Mouse (Mus musculus): ENCODE results near the gene Areg. TPM values are rescaled to one million over a fixed set of nuclear protein-coding genes. Genes with fewer than 3 reads are reported as not detected.

Areg gene
- total and polyA plus RNA-seq, 2 experiments from 2014 or later: 0.94 TPM; not detected in 1

GRCm38 (mm10) chr5:91156677-91157076 is 17.3 kb downstream of the Areg start:
- no peak overlapping the region for H3K4me3 ChIP-seq (ENCODE audit: low read length)
- WGBS: 84% methylated on average over 8 of the region's 8 CpGs
- TF ChIP-seq CTCF (IDR thresholded peaks at IDR 0.05; ENCODE audit: low read depth): no peak
- no peak overlapping the region for H3K4me2 ChIP-seq (ENCODE audit: low read depth, low read length)
- ATAC-seq (no peak), DNase-seq (ENCODE audit: low spot score) (no peak)
- no peak overlapping the region for H3K27ac ChIP-seq
- H3K9ac ChIP-seq (replicated peaks; ENCODE audit: low read length): no peak overlapping the region
- no peaks in the 10 kb centered on the region for H3K36me3 ChIP-seq (ENCODE audit: insufficient read depth, low read length)
- H3K27me3 ChIP-seq (ENCODE audit: insufficient read depth, low read length): no peaks in the 10 kb centered on the region
- no peaks in the 10 kb centered on the region for H3K4me1 ChIP-seq (ENCODE audit: insufficient read depth, low read length)
- no peaks in the 10 kb centered on the region for H3K9me3 ChIP-seq (ENCODE audit: low read length)

- H3K9ac ChIP-seq (replicated peaks; ENCODE audit: low read length): no peak overlapping the region
- DNase-seq (ENCODE audit: low spot score): no peak
- no peak overlapping the region for H3K4me3 ChIP-seq (ENCODE audit: low read length)
- 60% methylated on average over 3 of the region's 3 CpGs for WGBS
- no peaks in the 10 kb centered on the region for H3K27me3 ChIP-seq (ENCODE audit: insufficient read depth, low read length)
- no peaks in the 10 kb centered on the region for H3K4me1 ChIP-seq (ENCODE audit: insufficient read depth, low read length)
- no peak for TF ChIP-seq CTCF (IDR thresholded peaks at IDR 0.05; ENCODE audit: low read depth)
- H3K9me3 ChIP-seq (ENCODE audit: low read length): no peaks in the 10 kb centered on the region
- no peak overlapping the region for H3K27ac ChIP-seq
- no peak overlapping the region for H3K4me2 ChIP-seq (ENCODE audit: low read depth, low read length)
- ATAC-seq: no peak
- H3K36me3 ChIP-seq (ENCODE audit: insufficient read depth, low read length): no peaks in the 10 kb centered on the region
Measured at GRCm38 (mm10) chr5:91157169-91157568, 17.8 kb downstream of the Areg start.

- H3K9ac ChIP-seq (replicated peaks; ENCODE audit: low read length): no peak overlapping the region
- H3K4me2 ChIP-seq (ENCODE audit: low read depth, low read length): no peak overlapping the region
- TF ChIP-seq CTCF (IDR thresholded peaks at IDR 0.05; ENCODE audit: low read depth): no peak
- ATAC-seq (no peak), DNase-seq (ENCODE audit: low spot score) (no peak)
- H3K27me3 ChIP-seq (ENCODE audit: insufficient read depth, low read length): no peaks in the 10 kb centered on the region
- WGBS: 91% methylated on average over 4 of the region's 4 CpGs
- H3K27ac ChIP-seq: no peak overlapping the region
- H3K4me1 ChIP-seq (ENCODE audit: insufficient read depth, low read length): no peaks in the 10 kb centered on the region
- no peaks in the 10 kb centered on the region for H3K9me3 ChIP-seq (ENCODE audit: low read length)
- H3K36me3 ChIP-seq (ENCODE audit: insufficient read depth, low read length): no peaks in the 10 kb centered on the region
- H3K4me3 ChIP-seq (ENCODE audit: low read length): no peak overlapping the region
Measured at GRCm38 (mm10) chr5:91162787-91163186, 23.4 kb downstream of the Areg start.

- 83% methylated on average over 5 of the region's 5 CpGs for WGBS
Measured at GRCm38 (mm10) chr5:91166601-91167000, 27.2 kb downstream of the Areg start.

GRCm38 (mm10) chr5:91176397-91176796 is 37.0 kb downstream of the Areg start:
- no peak overlapping the region for H3K4me2 ChIP-seq (ENCODE audit: low read depth, low read length)
- no peak overlapping the region for H3K4me3 ChIP-seq (ENCODE audit: low read length)
- no peak overlapping the region for H3K9ac ChIP-seq (replicated peaks; ENCODE audit: low read length)
- no peaks in the 10 kb centered on the region for H3K4me1 ChIP-seq (ENCODE audit: insufficient read depth, low read length)
- H3K9me3 ChIP-seq (ENCODE audit: low read length): no peaks in the 10 kb centered on the region
- H3K27me3 ChIP-seq (ENCODE audit: insufficient read depth, low read length): no peaks in the 10 kb centered on the region
- no peaks in the 10 kb centered on the region for H3K36me3 ChIP-seq (ENCODE audit: insufficient read depth, low read length)
- DNase-seq (ENCODE audit: low spot score): no peak
- H3K27ac ChIP-seq: no peak overlapping the region
- ATAC-seq: no peak
- TF ChIP-seq CTCF (IDR thresholded peaks at IDR 0.05; ENCODE audit: low read depth): no peak

More at GRCm38 (mm10) chr5:91166601-91167000, 27.2 kb downstream of the Areg start:
- Histone ChIP-seq H3K9me3 (ENCODE audit: low read length) (no peaks in the 10 kb centered on the region), H3K9ac (replicated peaks; ENCODE audit: low read length) (no peak overlapping the region), H3K4me2 (ENCODE audit: low read depth, low read length) (no peak overlapping the region), H3K27me3 (ENCODE audit: insufficient read depth, low read length) (no peaks in the 10 kb centered on the region), H3K27ac (no peak overlapping the region), H3K36me3 (ENCODE audit: insufficient read depth, low read length) (no peaks in the 10 kb centered on the region), H3K4me1 (ENCODE audit: insufficient read depth, low read length) (no peaks in the 10 kb centered on the region), H3K4me3 (ENCODE audit: low read length) (no peak overlapping the region)
- DNase-seq (ENCODE audit: low spot score): no peak
- TF ChIP-seq CTCF (IDR thresholded peaks at IDR 0.05; ENCODE audit: low read depth): no peak
- no peak for ATAC-seq

GRCm38 (mm10) chr5:91194572-91194971 is 55.2 kb downstream of the Areg start:
- no peak overlapping the region for H3K9ac ChIP-seq (replicated peaks; ENCODE audit: low read length)
- ATAC-seq: no peak
- H3K4me1 ChIP-seq (ENCODE audit: insufficient read depth, low read length): no peaks in the 10 kb centered on the region
- no peaks in the 10 kb centered on the region for H3K9me3 ChIP-seq (ENCODE audit: low read length)
- no peaks in the 10 kb centered on the region for H3K36me3 ChIP-seq (ENCODE audit: insufficient read depth, low read length)
- no peak overlapping the region for H3K4me2 ChIP-seq (ENCODE audit: low read depth, low read length)
- no peak overlapping the region for H3K4me3 ChIP-seq (ENCODE audit: low read length)
- TF ChIP-seq CTCF (IDR thresholded peaks at IDR 0.05; ENCODE audit: low read depth): no peak
- DNase-seq (ENCODE audit: low spot score): no peak
- H3K27me3 ChIP-seq (ENCODE audit: insufficient read depth, low read length): no peaks in the 10 kb centered on the region
- no peak overlapping the region for H3K27ac ChIP-seq
- WGBS: 66% methylated on average over 3 of the region's 3 CpGs

Other genes starting within 250 kb of the Areg start
- 0.22 TPM in 1 of 2 replicates, not detected in the other for gene Cxcl1, start 248.4 kb upstream of the Areg start, total RNA-seq (2014; rRNA removed)
- gene Cxcl1, start 248.4 kb upstream of the Areg start, polyA plus RNA-seq (2015; fragmentation: Nextera tagmentation; extraction: Ambion mirVana): 0.50 and 0.56 TPM in 2 replicates
- not detected in 2 replicates for gene Cxcl2, start 235.7 kb upstream of the Areg start, total RNA-seq (2014; rRNA removed)
- 0.14 TPM in 1 of 2 replicates, not detected in the other for gene Cxcl2, start 235.7 kb upstream of the Areg start, polyA plus RNA-seq (2015; fragmentation: Nextera tagmentation; extraction: Ambion mirVana)
- 84.7 and 97.5 TPM in 2 replicates for gene Mthfd2l, start 208.5 kb upstream of the Areg start, total RNA-seq (2014; rRNA removed)
- gene Mthfd2l, start 208.5 kb upstream of the Areg start, polyA plus RNA-seq (2015; fragmentation: Nextera tagmentation; extraction: Ambion mirVana): 58.8 and 62.7 TPM in 2 replicates
- 0.18 and 0.37 TPM in 2 replicates for gene Epgn, start 112.1 kb upstream of the Areg start, total RNA-seq (2014; rRNA removed)
- gene Epgn, start 112.1 kb upstream of the Areg start, polyA plus RNA-seq (2015; fragmentation: Nextera tagmentation; extraction: Ambion mirVana): not detected in 2 replicates
- not detected in 2 replicates for gene Ereg, start 65.0 kb upstream of the Areg start, total RNA-seq (2014; rRNA removed)
- gene Ereg, start 65.0 kb upstream of the Areg start, polyA plus RNA-seq (2015; fragmentation: Nextera tagmentation; extraction: Ambion mirVana): not detected in 2 replicates

All from hindbrain, postnatal 0 days (tissue).